Mouse (Mus musculus) ovary, postnatal 14 days (tissue): ENCODE results near the gene Trpm3.
"Not testable (repeated sequence)": the region's sequence is repeated elsewhere in the genome, so short reads cannot be mapped to it uniquely, and the experiment has no call there.

Experiments used
- DNase-seq: peaks from one replicate; pipeline ENCODE4 v3.0.0; 2022; ENCODE audit warnings: low spot score

Gene Trpm3

DNA sequence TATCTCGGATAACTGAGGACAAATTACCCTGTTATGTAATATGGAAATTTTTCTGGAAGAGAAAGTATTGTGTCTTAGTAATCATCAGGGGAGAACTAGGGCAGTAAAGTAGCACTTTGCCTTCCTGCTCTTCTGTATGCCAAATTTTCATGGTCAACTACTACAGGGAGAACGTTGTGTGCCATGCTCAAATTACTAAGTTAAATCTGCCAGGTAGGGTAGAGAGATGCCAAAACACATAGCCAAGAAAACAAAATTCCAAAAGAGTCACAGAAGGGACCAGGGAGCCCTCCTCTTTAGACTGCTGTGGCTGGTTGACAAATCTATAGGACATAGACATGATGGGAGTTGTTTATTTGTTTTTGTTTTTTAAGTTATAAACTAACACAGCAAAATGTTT is 619.6 kb downstream of the Trpm3 start:
- no peak for DNase-seq

GRCm38 (mm10) chr19:22768242-22768641 is 629.4 kb downstream of the Trpm3 start:
- no peak for DNase-seq

GRCm38 (mm10) chr19:22775191-22775695 is 636.4 kb downstream of the Trpm3 start:
- DNase-seq = no peak

DNA sequence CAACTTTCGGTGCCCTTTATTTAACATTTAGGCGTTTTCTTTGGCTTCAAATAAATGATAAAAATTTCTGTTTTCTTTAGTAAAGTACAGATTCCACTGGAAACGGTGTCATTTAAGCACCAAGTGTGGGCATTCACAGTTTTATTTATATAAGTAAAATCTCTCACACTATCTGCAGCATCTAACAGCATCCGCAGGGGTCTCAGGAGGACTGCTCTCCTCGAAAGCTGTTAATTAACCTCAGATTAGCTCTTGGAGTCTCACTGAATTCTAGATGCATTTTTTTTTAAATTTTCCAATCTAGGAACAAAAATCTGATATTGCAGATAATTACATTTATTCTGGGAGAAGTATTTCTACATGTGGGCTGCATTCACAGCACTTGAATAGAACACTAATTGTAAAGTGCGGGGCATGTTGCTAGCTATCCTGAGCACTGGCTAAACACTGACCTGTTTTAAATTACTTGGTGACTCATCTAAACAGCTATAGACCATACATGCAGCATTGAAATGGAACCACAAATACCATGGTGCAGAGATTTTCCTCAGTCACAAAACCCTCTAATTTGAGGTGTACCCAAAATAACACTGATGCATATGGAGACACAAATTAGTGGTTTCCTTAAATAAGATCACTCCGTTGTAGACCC is 641.5 kb downstream of the Trpm3 start:
- DNase-seq = no peak

GRCm38 (mm10) chr19:22781579-22781978 is 642.7 kb downstream of the Trpm3 start:
- DNase-seq = no peak

DNA sequence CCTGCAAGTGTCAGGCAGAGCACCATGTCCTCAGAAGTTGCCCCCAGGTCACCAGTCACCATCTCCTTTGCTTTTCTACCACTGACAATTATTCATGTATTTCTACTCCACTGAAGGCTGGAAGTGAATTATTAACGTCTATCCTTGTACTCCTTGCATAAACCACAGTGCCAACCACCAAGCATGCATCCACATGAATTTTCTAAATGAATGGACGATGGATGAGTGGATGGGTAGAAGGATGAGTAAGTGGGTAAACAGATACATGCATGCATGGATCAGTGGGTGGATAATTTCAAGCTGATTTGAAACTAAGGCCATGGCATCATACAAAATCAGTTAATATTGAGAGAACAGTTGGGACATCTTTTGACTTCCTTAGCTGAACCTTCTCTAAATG is 644.9 kb downstream of the Trpm3 start:
- DNase-seq = no peak

DNA sequence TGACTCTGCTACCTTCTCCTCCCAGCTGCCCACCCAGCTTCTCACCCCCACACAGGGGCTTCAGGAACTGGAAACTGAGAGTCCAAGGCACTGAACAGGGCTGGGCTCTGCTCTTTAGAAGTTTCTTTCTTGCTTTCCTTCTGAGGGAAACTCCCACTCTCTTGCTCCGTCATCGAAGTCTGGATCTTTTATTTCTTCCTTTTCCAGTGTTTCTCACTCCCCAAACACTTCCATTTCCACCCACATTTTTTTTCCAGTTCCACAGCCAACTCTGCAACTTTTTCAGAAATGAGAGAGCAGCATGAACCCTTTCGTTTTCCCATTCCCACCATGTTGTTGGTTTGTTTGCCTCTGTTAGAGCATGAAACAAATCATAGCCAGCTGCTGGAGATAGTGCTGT is 650.9 kb downstream of the Trpm3 start:
- DNase-seq = no peak

- DNase-seq = no peak
Measured at GRCm38 (mm10) chr19:22796996-22797395, 658.1 kb downstream of the Trpm3 start.

DNA sequence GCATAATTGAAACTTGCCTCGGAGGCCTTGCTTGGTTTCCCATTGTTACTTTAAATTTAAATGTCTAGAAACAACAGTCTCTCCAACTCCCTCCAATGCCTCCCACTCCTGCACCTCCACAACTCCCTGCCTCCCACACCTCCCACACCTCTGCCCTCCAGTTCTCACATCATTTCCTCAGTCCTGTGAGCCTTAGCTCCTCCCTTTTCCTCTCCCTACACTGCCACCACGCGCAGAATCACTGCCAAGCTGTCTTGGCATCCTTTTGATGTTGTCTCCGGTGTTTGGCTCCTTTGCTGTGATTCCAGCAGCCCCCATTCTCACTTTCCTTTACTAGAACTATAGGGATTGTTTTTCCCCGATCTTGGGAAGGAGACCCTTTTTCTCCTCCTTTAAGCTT is 661.6 kb downstream of the Trpm3 start:
- DNase-seq = peak; percentile 6

GRCm38 (mm10) chr19:22803396-22803795 is 664.5 kb downstream of the Trpm3 start:
- no peak for DNase-seq

- DNase-seq = no peak
Measured at GRCm38 (mm10) chr19:22804311-22804710, 665.5 kb downstream of the Trpm3 start.

DNA sequence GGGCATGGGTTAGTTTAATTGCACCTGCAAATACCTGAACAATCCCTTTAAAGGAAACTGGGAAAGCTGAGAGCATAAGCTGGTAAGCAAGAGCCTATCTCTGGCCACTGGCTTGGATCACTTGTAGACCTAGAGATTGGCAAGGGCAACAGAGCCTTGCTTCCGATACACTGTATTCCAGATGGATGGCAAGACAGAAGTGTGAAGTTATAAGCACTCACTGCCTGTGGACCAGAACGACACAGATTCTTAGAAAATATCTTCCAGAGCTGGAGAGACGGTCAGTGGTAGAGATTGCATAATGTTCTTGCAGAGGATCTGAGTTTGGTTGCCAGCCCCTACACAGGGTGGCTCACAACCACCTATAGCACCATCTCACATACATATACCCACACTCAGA is 671.4 kb downstream of the Trpm3 start:
- DNase-seq = no peak

GRCm38 (mm10) chr19:22821741-22822140 is 682.9 kb downstream of the Trpm3 start:
- DNase-seq = no peak

GRCm38 (mm10) chr19:22823491-22823981 is 684.7 kb downstream of the Trpm3 start:
- no peak for DNase-seq

- DNase-seq = no peak
Measured at GRCm38 (mm10) chr19:22825812-22826211, 687.0 kb downstream of the Trpm3 start.

DNA sequence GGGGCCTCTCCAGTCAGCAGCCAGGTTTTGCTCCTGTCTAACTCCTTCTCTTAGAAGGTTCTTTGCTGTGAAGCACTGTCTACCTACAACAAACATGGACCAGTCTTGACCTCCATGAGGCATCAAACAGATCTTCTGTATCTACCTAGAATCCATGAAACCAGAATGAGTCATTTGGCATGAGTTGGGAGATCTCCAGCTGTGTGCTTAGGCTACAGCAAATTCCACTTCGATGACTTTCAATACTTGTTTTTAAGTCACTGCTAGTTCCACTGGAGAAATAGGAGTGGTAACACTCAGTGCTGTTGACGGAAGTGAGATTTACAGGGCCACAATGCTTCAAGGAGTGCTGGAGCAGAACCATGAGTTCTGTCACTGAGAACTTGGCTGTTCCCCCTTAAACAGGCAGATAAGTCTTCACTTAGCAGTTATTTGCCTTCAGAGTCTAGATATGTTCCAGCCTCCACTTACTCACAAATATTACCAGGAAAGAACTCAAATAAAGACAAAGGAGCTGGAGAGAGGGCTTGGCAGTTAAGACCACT is 689.4 kb downstream of the Trpm3 start:
- DNase-seq = no peak

DNA sequence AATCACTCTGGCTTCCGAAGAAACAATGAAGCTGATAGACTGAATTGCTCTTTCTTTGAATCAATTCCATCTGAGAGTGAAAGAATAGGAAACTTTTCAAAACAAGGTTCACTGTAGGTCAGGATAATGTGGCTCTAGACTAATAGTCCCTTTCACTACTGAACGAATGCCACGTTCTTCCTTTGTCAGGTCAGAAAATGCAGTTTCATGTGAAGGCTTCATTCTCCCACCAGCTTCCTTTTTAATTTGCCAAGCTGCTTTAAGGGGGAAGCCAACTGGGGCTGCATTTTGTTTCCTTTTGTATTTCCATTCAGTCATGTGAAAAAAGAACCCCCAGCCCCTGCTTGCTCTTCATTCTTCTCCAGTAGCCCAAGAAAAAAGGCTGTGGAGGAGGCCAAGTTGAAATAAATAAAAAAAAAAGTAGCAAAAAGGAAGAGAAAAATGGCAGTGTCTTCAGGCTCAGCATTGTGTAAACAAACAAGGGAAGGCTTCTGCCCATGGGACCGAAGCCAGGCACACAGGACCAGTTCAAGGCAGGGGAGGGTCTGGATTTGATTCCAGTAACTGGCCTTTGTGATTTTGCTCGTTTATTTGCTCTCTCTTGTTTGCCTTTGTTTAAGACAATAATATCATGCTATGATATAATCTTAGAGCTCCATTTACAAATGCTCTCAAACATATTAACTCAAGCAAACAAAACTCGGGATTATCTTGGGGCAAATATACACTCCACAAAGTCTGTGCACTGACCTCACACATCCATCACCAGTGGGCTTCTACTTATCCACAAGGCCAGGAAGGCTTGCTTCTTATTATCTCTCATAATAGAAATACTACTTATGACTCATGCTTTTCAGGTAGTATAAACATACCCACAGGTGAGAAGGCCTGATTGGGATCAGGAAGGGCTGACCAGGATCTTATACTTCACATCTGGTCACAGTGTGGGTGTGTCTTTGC is 702.5 kb downstream of the Trpm3 start:
- no peak for DNase-seq

- DNase-seq = no peak
Measured at GRCm38 (mm10) chr19:22842697-22843096, 703.9 kb downstream of the Trpm3 start.

GRCm38 (mm10) chr19:22847696-22848095 is 708.9 kb downstream of the Trpm3 start:
- no peak for DNase-seq

GRCm38 (mm10) chr19:22848251-22848650 is 709.4 kb downstream of the Trpm3 start:
- DNase-seq = no peak

DNA sequence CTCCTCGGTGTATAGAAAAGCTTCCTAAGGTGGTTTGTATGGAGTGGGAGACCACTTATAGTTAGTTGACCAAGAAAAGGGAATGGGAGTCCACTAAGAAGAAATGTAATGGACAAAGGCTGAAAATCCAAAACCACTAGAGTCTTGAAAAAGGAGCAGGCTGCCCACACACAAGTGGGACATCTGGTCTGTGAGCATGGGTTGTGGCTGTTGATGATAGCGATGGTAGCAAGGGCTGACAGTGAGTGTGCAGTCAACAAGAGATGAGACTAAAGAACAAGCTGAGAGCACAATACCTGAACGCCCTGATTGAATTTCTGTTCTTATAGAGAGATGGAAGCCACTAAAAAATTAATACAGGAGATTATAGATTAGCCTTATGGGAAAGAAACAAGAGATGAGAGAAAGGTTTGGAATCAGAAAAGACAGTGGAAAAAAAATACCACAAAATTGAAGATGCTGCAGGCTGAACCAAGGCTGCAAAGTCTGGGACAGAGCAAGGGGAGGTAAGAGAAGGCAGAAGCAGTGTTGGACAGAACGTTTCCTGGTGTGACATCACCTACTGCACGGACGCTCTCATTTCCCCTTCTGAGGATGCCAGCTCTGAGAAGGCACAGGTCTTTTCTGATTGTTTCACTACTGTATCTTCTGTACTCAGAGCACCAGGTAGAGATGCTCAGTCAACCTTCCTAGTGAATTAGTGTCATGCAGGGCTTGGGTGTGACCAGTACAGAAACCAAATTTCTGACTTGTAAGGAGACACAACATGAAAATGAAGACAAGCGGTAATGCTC is 710.1 kb downstream of the Trpm3 start:
- DNase-seq = no peak

DNA sequence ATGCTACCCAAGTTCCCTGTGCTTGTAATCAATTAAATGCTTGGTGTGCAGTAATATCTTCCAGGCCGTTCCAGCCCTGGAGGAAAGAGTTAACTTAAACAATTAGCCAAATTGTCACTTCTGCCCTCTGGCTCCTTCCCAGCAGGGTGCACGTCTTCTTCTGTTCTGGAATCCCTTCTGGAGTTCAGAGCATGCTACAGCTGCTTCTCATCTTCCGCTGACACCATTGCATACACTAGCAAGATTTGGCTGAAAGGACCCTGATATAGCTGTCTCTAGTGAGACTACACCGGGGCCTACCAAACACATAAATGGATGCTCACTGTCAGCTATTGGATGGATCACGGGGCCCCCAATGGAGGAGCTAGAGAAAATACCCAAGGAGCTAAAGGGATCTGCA is 712.6 kb downstream of the Trpm3 start:
- DNase-seq = not testable (repeated sequence)
